Mouse (Mus musculus) granulocyte monocyte progenitor cell, adult 5-6 weeks (primary cell): ENCODE data around the gene Aprt. TPM values are rescaled to one million over a fixed set of nuclear protein-coding genes. Genes with fewer than 3 reads are reported as not detected.
A peak's percentile ranks its signal among the peaks of the same experiment; 100 is the strongest.

Experiments
- ATAC-seq: replicated peaks from 2 replicates; pipeline ENCODE4 v1.8.0; 2016; ENCODE audit warnings: mild to moderate bottlenecking, moderate TSS enrichment, inconsistent platforms; ENCODE audit not compliant: poor library complexity, severe bottlenecking
- total RNA-seq, 2 experiments: library from RNA; stranded (forward) in 1 of 2; stranded (reverse) in 1 of 2; fragments of 200-712, 200-1000 nt in 1 of 2; fragments of >200 nt in 1 of 2; fragmentation: Nextera tagmentation in 1 of 2; gene quantifications; 2 replicates each; pipeline ENCODE4 v1.2.3; 2014 to 2017

Gene Aprt
- total RNA-seq (2014; fragmentation: Nextera tagmentation) (276 and 290 TPM in 2 replicates), total RNA-seq (2017) (139 and 228 TPM in 2 replicates)

DNA sequence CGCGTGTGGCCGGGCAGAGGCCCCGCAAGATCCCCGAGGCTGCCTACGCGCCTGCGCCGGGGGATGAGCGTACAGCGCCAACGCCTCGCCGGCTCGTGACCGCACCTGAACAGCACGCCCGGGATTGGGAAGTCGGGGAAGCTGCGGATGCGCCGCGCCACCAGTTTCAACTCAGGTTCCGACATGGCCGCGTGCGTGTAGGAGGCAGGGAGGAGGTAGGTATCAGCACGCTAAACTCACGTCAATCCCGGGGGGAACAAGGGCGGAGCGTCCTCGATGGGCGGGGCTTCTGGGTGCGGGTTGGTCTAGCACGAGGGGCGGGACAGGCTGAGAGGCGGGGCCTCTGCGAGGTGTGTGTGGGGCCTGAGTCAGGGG, at the start of gene Aprt:
Aprt (minus strand) TSS at position 262 of the 375 bp plus-strand sequence.
- ATAC-seq, result peak; percentile 94

DNA sequence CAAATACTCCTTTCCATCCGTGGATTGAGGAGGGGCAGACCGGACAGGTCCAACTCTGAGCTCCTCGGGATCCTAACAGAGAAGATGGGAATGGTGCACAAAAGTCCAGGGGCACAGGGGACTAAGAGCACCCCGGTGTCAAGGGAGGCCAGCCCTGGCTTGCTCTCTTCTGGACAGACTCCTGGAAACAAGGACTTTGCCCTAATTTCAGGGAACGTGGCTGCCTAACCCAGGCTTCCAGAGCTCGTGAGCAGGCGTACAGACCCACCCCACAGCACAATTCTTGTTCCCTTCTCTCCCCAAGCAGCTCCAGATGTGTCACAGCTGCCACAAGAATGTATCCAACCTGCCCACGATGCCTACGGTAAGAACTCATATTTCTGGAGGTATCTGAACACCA, 49.1 kb upstream of the Aprt start:
- ATAC-seq, result no peak

DNA sequence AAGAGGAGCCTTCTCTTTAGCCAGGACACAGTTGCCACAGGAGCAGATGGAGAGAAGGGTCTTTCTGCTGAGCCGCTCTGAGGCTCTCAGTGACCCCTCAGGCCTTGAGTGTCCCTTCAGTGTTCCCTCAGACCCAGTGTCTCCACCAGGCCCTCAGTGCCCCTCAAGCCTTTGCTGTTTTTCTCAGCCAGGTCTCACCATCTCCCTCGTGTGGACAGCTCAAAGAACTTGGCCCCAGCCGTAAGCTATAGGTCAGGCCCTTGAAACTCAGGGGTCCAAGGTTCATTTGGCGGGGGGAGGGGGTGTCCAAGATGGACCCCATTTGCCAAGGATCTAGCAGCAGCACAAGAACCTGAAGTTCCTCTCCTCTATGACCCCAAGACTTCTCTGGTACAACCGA, 47.9 kb upstream of the Aprt start:
- no peak for ATAC-seq

DNA sequence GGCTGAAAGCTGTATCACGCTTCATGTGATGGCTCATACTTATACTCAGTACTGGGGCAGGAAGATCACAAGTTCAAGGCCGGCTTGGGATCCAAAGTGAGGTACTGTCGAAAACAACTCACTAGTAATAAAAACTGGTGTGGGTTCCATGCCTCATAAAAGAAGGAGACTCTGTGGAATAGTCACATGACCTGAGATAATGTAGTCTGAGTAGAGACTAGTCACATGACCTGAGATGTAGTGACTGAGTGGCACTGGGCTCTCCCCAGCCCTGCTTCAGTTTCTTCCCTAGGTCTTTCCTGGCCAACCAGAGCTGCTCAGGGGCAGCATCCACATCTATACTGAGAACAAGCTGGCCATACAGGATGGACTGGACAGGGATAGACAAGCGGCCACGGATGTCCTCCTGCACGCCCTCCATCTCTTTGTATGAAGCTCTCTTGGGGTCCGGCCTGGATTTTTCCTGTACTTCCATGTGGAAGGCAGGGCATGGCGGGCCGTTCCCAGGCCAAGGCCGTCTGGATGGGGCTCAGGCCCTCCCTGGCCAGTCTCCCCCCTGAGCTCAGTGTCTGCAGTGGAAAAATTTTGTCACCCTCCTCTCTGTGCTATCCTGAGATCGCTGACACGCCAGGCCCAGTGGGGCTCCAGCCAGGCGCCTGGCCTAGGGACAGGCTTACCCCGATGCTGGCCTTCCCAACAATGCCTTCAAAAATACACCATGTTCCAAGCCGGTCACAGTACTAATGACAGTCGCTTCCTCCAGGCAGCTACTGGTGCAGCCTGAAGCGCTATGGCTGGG, 47.3 kb upstream of the Aprt start:
- no peak for ATAC-seq

DNA sequence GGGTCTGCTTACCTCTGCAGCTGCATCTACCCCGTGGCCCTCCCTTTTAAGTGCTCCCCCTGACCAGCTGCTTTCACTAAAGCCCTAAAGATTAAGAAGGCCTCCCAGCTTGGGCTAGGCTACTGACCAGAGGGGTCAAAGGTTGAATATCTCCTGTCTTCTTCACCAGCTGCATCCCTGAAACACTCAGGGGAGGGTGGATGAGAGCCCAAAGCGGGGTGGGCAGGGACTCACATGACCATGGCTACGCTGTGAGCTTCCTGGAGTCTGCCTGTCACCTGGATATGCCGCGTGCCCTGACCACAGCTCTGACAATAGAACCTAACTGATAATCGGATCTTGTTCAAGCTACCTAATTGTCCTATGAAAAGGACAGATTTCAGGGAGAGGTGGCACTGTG, 46.0 kb upstream of the Aprt start, which contains the start of gene Pabpn1l:
Pabpn1l (minus strand) TSS at position 13 of the 400 bp plus-strand sequence.
- ATAC-seq, result no peak

DNA sequence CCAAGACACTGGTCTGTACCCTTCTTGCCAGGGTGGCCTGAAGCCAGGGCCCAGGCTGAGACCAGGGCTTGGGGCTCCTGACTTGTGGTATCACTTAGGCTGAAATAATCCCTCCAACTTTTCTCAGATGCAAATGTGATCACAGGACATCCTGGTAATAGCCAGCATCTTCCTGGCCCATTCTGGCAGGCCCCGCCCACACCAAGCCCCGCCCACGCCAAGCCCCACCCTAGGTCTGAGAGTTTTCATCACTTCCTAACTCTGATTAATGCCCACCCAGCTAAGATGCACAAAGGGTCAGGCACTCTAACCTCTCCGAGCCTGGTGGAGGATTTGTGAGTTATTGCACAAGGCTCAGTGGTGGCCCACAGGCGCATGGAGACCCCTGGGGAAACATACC, 43.7 kb upstream of the Aprt start:
- no peak for ATAC-seq

DNA sequence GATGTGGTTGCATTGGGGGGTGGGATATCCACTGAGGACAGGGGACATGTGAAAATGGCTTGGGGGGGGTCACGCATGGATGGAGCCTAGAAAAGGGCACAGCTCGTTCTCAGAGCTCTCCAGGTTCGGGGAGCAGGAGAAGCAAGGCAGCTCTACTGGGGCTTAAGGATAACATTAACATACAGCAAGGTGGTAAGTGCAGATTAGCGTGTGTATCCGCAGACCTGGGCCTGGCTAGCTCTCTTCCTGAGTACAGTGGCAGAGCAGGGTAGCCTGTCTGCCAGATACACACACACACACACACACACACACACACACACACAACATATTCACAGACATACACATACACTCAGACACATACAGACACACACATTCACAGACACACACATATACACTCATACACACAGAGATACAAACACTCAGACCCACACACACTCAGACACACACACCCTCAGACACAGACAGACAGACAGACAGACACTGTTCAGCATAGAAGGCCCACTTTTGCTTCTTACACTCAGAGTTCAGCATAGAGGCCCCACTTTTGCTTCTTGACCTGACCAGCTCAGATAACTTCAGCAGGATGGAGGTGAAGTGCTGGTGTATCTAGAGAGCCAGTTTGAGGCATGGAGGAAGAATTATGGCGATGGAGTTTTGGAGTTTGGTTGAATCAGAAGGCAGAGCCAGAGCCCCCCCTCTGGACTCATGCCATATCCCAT, 42.1 kb upstream of the Aprt start:
- no peak for ATAC-seq

DNA sequence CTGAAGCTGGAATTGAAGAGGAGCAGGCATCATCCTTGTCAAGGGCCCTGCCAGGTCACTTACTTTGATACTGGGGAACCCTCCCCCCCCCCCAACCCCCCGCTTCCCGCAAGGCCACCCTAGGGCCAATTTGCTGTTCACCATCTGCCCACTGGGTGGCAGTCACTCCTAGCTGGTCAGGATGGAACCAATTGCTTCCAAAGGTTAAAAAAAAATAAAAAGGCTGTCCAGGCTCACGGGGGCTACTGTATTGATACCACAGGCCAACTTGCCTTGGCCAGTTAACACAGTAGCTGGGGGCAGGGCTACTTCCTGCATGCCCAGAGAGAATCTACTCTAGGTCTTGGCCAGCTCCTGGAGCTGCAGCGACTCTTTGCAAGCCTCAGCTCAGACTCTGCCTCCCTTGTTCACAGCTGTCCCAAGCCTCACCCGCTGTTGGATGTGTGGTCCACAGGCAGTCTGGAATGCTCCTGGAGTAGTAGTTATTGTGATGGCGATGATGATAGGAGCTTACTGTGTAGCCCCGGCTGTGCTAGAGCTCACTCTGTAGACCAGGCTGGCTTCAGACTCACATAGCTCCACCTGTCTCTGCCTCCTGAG, 41.3 kb upstream of the Aprt start:
- ATAC-seq, result peak; percentile 71

DNA sequence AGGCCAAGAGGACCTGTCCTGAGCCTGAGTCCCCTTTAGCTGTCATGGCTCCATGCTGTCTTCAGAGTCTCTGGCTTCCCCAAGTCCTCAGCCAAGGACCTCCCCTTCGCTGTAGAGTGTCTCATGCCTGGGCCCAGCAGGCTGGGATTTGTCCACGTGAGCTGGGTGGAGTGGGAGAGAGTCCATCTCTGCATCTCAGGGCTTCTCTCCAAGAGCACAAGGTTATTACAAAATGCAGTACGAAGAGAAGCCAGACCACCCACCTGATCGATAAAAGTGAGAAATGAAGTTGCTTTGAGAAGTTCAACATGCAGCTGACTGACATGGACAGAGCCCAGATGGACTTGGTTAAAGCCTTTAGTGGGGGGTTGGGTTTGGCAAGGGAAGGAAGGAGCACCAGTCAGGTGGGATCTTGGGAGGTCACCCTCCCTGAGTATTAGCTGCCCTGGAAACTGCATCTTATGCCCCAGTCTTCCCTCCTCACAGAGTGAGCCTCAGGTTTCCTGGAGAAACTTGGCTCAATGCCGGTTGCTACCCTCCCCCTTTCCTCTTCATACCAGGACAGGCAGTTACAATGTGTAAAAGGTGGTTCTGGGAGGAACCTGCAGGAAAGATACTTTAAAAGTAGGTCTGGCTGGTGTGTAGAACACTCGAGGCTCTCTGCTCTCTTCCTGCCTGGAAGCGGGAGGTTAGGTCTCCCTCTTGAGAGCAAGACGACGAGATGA, 39.6 kb upstream of the Aprt start:
- ATAC-seq, result no peak

DNA sequence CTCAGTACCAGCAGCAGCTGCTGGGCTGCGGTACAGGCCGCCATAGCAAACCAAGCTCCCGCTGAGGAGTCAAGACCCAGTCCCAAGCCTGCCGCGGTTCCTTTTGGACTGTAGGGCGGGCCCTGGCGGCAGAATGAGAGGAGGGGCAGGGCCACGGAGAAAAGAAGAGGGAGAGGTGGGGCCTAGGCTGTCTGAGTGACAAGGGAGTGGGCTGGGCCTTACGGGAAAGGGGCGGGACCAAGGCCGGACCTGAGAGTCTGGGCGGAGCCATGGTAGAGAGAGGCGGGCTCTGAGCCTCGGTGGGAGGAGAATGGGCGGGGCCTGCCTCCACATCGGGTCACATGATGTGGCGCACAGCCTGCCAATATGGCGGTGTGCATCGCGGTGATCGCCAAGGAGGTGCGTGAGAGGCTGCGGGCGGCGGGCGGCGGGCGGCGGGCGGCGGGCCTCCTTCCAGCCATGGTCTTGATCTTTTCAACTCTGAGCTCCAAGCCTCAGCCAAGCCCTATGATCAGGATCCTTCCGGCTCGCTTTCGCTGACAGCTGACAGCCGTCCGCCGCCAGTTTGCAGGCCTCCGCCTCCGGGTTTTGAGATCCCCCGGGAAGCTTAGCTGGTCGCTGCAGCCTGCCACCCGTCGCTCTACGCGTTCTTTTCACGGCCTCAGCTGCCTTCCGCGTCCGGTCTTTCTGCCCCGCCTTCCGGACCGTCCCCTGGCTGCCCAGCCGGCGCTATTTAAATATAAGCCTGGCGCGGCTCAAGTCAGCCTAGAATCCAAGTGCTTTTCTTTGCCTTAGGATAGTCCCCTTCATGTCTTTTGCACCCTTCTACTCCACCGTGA, 34.8 kb upstream of the Aprt start, which contains the start of the genes Galns and Trappc2l:
Galns (minus strand) TSS at position 169 of the 839 bp plus-strand sequence.
Trappc2l (plus strand) TSS at position 346 of the 839 bp plus-strand sequence.
- peak; percentile 96 for ATAC-seq

DNA sequence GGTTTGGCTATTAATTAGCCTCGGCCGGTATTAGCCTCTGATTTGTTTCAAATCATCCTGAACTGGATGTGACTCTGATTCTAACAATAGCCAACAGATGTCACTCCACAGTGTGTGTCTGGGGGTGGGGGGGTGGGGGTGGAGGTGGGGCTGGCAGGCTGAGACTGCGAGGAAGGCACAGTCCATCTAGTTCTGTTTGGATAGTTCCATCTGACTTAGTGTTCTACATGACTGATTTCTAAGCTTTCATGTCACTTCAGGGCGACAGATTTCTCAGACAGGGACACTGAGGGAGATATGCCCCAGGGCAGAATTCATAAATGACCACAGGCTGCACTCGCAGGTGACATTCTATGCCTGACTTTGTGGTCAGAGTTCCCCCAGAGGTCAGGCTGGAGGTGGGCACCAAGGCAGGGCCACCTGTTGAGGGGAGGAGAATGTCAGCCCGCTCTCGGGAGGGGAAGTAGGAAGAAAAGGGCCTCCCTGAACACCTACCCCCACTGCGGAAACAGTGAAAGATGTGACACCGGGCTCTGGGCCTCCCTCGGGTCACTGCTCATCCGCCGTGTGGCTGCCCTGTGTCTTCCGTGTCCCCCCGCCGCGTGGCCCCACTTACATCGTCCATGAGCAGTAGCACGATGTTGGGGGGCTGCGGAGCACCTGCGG, 34.0 kb upstream of the Aprt start:
- peak; percentile 47 for ATAC-seq

DNA sequence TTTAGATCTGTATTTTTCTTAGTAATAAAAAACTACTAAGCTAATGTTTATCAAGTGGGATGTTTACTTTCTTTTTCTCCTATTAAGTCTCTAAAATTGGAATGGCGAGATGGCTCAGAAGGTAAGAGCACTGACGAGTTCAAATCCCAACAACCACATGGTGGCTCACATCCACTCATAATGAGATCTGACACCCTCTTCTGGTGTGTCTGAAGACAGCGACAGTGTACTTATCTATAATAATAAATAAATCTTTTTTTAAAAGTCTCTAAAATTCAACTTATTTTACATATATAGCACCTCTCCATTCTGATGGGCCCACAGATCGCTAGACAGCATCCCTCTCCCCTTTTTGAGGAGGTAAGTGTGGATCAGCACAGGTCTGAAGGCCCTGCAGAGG, 33.5 kb upstream of the Aprt start:
- ATAC-seq, result no peak

DNA sequence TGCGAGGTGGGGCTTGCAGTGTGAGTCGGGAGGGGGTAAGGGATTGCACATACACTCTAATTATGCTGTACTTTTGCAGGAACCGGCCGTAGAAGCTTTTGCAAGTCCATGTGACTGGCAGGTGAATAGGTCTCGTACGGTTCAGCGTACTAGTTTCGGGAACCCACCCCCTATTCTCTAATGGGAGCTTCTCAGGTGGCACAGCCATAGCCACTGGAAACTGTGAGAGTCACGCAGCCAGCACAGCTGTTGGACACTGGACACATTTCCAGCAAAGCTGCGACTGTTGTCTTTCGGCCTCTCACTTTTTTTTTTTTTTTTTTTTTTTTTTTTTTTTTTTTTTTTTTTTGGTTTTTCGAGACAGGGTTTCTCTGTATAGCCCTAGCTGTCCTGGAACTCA, 30.1 kb upstream of the Aprt start:
- no peak for ATAC-seq

DNA sequence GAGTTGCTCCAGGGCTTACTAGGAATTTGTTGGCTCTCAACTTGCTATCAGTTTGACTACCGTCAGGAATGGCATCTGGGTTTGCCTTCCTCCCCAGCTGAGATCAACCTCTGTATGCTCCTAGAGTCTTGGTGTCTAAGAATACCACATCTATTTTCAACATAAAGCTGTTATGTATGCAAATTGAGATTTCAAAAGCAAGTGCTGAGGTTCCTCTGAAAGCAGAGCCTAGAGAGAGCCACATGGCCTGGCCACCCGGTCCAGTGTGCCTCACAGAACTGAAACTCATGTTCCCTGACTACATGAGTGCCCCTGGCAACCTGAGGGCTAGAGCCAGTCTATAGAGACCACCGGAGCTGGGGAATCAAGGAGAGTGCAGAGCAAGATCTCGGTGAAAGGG, 28.7 kb upstream of the Aprt start:
- peak; percentile 67 for ATAC-seq

DNA sequence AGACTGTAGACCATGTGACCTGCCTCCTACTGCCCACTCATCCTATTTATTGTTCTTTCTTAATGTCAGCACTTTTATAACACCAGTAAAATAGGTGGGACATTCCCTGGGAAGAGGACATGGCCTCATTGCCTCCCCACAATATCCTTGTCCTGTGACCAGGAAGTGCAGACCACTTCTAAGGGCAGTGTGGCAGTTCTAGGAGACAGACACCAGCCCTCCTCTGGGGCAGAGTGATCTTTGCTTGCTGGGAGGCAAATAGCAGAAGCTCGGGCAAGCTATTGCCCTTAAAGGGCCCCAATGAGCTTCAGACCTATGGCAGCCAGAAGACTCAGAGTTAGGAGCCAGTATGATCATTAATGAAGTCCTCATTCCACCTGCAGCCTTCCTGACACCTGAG, 27.9 kb upstream of the Aprt start:
- ATAC-seq, result no peak

DNA sequence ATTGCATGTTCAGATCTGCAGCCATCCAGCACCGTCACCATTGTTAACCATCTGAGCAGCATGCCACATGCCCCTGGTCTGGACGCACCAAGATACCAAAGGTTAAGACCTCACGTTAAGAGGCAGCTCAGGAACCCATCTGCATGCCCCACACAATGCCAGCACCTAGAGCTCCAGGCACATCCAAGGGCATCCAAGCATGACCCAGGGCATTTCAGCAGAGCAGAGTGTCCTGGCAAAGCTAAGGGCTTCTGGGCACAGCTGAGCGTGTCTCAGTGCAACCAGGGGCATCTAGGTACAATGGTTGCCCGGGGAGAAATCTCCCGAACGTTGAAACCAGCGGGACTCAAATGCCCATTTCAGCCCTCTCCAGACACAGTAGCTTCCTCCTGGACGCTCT, 24.0 kb upstream of the Aprt start:
- no peak for ATAC-seq

DNA sequence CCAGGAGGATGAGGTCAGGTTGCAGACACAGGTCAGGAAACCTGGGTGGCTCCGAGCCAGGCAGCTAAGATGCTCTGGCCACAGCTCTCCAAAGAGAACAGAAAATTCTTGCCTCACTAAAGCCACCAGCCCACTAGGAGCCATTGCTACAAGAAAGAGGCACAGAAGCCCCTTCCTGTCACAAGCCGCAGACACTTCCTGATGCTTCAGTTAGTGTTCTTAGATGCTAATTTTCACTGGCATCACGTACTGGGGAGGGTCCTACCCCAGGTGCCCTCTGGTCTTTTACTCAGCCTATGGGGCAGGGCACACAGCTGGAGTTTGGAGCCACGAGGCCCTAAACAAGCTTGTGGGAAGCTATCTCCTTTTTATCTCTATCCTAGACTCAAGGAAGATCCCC, 19.3 kb upstream of the Aprt start:
- peak; percentile 47 for ATAC-seq

DNA sequence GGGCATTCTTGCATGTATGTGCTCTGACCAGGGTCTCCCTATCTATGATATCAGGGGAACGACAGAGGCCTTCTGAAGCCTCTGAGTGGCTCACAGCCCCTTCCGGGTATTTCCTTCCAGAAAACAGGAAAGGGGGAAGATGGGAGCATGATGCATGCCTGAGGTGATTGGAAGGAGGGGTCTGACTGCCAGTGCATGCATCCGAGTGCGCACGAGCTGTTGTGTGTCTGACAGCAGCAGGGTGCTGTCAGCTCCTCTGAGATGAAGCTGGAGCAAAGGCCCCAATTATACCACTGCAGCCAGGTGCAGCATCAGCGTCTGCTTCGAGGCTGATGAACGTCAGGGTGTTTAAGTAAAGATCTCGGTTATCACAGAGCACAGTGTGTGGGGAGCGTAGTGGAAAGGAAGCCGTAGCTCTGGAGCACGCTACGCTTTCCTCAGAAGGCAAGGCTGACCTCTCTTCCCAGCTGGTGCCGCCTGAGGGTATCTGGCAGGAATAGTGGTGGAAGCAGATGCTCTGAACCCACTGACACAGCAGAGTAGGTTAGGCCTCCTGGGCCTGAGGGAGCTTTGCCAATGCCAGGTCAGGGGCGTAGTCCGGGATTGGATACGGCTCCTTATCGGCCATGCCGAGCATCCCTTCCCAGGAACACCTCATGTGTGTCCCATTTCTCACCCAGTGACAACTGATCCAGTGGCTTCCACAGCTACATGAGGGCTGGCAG, 17.2 kb upstream of the Aprt start:
- ATAC-seq, result no peak
